Mouse (Mus musculus): ENCODE results near the gene Paxx. TPM values are rescaled to one million over a fixed set of nuclear protein-coding genes. Genes with fewer than 3 reads are reported as not detected.

Paxx gene
- polyA plus RNA-seq, 2 experiments: 7.3 to 7.9 TPM

DNA sequence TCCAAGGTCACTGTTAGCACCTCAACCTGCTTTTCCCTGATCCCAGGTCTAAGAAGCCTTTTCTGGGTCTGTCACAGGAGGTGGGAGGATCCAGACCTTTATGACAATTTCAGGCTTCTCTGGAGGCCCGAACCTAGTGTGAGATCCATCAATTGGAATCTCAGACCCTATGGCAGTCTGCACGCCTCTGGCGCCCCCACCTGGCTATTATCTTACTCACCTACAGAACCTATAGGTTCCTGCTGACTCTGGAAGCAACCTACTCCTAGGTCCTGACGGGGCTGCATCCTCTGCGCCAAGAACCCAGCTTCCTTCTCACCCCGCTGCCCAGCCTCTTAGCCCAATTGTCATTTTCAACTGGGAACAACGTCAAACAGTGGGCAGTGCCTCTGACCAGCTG is 22.1 kb upstream of the Paxx start:
- TF ChIP-seq EP300 (IDR thresholded peaks at IDR 0.05; ENCODE audit: low read depth) (no peak), CTCF (IDR thresholded peaks at IDR 0.05; ENCODE audit: low read depth) (peak; percentile 69)
- no peak overlapping the region for H3K27ac ChIP-seq
- H3K36me3 ChIP-seq (replicated peaks; ENCODE audit: control insufficient read depth, insufficient read depth, low read depth): no peaks in the 10 kb centered on the region
- no peak overlapping the region for H3K4me2 ChIP-seq (ENCODE audit: low read depth)
- no peak for ATAC-seq (ENCODE audit: insufficient read depth)
- no peaks in the 10 kb centered on the region for H3K9me3 ChIP-seq (ENCODE audit: control insufficient read depth, low read length)
- H3K27me3 ChIP-seq (ENCODE audit: control insufficient read depth, insufficient read depth, low read length): no peaks in the 10 kb centered on the region
- WGBS (ENCODE audit: insufficient replicate concordance): 13% methylated on average over 7 of the region's 7 CpGs
- DNase-seq (ENCODE audit: low read depth in 3 of 3, low spot score in 3 of 3): no peak
- peaks cover 0 to 15% of the 10 kb centered on the region in 2 experiments; a peak in 2 of 4 replicates for H3K4me1 ChIP-seq (replicated peaks; ENCODE audit: control insufficient read depth in 2 of 2, insufficient read depth in 2 of 2, low read length in 1 of 2)
- no peak overlapping the region for H3K9ac ChIP-seq (replicated peaks)
- no peak overlapping the region for H3K4me3 ChIP-seq (ENCODE audit: insufficient read depth in 1 of 2, low read depth in 2 of 2, low read length in 2 of 2)

DNA sequence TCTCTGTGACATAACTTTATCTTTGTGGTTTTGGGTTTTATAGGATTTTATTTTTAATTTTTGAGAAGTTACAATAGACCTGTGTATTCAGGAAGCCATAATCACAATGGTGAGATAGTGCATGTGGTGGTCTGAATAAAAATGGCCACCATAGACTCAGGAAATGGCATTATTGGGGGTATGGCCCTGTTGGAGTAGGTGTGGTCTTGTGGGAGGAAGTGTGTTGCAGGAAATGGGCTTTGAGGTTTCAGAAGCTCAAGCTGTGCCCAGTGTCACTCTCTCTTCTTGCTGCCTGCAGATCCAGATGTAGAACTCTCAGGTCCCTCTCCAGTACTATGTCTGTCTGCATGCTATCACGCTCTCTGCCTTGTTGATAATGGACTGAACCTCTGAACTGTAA is 19.6 kb upstream of the Paxx start:
- no peak for ATAC-seq (ENCODE audit: insufficient read depth)
- no peak overlapping the region for H3K4me3 ChIP-seq (ENCODE audit: insufficient read depth in 1 of 2, low read depth in 2 of 2, low read length in 2 of 2)
- 68% methylated on average over 1 of the region's 1 CpGs for WGBS (ENCODE audit: insufficient replicate concordance)

DNA sequence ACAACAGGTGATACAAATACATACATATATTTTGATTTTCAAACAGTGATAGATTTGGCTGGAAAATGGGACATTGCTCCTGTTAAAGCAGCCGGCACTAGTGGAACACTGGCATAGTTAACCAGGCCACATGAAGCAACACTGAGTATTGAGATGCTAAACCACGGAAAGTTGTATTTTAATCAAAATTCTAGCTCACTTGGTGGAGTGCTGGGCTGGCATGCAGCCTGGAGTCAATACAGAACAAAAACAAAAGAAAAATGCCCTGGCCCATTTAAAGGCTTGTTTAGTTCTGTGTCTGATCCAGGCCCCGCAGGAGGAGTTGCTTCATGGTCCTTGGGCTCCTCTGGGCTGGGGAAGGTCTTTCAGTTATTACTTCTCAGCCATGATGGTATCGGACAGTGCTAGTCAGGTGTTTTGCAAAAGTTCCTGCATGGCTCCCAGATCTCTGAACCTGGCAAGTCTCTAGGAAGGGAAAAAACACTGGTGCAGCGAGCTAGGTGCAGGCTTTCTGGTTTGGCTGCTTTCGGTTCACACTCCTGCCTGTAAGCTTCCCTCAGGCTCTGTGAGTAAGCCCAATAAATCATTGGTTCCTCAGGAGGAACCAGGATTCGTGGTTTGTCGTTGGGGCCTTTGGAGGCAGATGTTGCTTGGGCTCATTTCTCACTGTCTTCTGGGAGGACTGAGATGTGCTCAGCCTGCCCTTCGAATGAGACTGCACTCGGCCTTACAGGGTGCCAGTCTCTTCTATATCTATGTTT is 18.8 kb upstream of the Paxx start:
- WGBS (ENCODE audit: insufficient replicate concordance): 48% methylated on average over 10 of the region's 10 CpGs

More for the DNA sequence above, 19.6 kb upstream of the Paxx start:
- Histone ChIP-seq H3K4me2 (ENCODE audit: low read depth) (no peak overlapping the region), H3K36me3 (replicated peaks; ENCODE audit: control insufficient read depth, insufficient read depth, low read depth) (no peaks in the 10 kb centered on the region), H3K27ac (no peak overlapping the region), H3K9ac (replicated peaks) (no peak overlapping the region), H3K4me1 (replicated peaks; ENCODE audit: control insufficient read depth in 2 of 2, insufficient read depth in 2 of 2, low read length in 1 of 2) (peaks cover 0 to 2% of the 10 kb centered on the region in 2 experiments; a peak in 2 of 4 replicates), H3K9me3 (ENCODE audit: control insufficient read depth, low read length) (no peaks in the 10 kb centered on the region), H3K27me3 (ENCODE audit: control insufficient read depth, insufficient read depth, low read length) (no peaks in the 10 kb centered on the region)
- no peak for TF ChIP-seq CTCF (IDR thresholded peaks at IDR 0.05; ENCODE audit: low read depth)
- TF ChIP-seq EP300 (IDR thresholded peaks at IDR 0.05; ENCODE audit: low read depth): no peak
- DNase-seq (ENCODE audit: low read depth in 3 of 3, low spot score in 3 of 3): no peak

DNA sequence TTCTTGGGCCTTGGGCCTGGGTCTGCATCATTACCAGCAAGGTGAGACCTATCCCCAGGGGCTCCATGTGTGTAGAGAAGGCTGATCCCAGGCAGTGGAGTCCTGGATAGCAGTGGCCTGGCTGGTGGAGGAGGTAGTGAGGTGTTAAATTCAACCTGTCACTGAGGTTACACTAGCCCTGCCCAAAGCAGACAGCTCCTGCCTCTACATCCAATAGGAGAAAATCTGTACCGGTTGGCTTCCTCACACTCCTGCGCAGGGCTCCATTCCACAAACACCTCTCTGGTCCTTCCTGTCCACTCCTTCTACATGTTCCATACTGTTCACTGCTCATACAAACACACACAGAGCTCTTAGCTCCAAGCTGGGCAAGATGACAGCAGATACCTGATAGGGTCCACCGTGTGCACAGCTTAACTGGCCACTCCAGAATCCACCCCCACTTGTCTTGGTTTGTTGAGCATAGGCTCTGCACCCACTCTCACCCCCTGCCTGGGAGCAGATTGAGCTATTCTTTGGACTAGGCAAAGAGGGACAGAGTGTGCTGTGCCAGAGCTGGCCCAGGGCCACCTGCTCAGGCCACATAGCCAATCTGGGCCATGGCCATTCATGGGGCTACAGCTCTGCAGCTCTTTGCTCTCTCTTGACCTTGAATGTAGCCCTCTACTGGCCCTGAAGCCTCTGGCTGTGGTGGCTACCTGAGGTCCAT is 17.2 kb upstream of the Paxx start:
- no peak for DNase-seq (ENCODE audit: low read depth in 3 of 3, low spot score in 3 of 3)

More for the DNA sequence above, 18.8 kb upstream of the Paxx start:
- Histone ChIP-seq H3K4me2 (ENCODE audit: low read depth) (no peak overlapping the region), H3K4me1 (replicated peaks; ENCODE audit: control insufficient read depth in 2 of 2, insufficient read depth in 2 of 2, low read length in 1 of 2) (no peaks in the 10 kb centered on the region), H3K9ac (replicated peaks) (no peak overlapping the region), H3K4me3 (ENCODE audit: insufficient read depth in 1 of 2, low read depth in 2 of 2, low read length in 2 of 2) (no peak overlapping the region), H3K9me3 (ENCODE audit: control insufficient read depth, low read length) (no peaks in the 10 kb centered on the region), H3K27ac (no peak overlapping the region), H3K36me3 (replicated peaks; ENCODE audit: control insufficient read depth, insufficient read depth, low read depth) (no peaks in the 10 kb centered on the region), H3K27me3 (ENCODE audit: control insufficient read depth, insufficient read depth, low read length) (no peaks in the 10 kb centered on the region)
- no peak for ATAC-seq (ENCODE audit: insufficient read depth)
- DNase-seq (ENCODE audit: low read depth in 3 of 3, low spot score in 3 of 3): no peak
- TF ChIP-seq EP300 (IDR thresholded peaks at IDR 0.05; ENCODE audit: low read depth) (no peak), CTCF (IDR thresholded peaks at IDR 0.05; ENCODE audit: low read depth) (no peak)

DNA sequence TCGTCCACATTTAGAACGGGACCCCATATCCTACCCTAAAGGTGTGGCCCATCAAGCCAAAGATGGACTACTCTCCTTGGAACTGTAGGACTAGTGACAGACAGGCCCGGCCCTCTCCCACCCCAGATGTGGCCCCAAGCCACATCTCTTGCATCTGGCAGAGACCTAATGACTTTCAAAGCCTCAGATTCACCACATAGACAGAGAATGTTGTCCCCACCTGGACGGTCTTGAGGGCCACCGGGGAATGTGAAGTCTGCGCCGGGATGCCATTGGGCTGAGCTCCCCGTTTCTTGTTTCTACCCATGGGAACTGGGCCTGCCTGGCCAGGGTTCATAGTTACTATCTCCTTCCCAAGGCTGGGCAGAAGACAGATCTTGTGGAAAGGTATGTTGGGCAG is 16.6 kb upstream of the Paxx start:
- Histone ChIP-seq H3K27me3 (ENCODE audit: control insufficient read depth, insufficient read depth, low read length) (no peaks in the 10 kb centered on the region), H3K36me3 (replicated peaks; ENCODE audit: control insufficient read depth, insufficient read depth, low read depth) (no peaks in the 10 kb centered on the region), H3K9me3 (ENCODE audit: control insufficient read depth, low read length) (no peaks in the 10 kb centered on the region), H3K4me2 (ENCODE audit: low read depth) (no peak overlapping the region), H3K4me3 (ENCODE audit: insufficient read depth in 1 of 2, low read depth in 2 of 2, low read length in 2 of 2) (no peak overlapping the region), H3K9ac (replicated peaks) (no peak overlapping the region), H3K4me1 (replicated peaks; ENCODE audit: control insufficient read depth in 2 of 2, insufficient read depth in 2 of 2, low read length in 1 of 2) (no peaks in the 10 kb centered on the region), H3K27ac (no peak overlapping the region)
- no peak for DNase-seq (ENCODE audit: low read depth in 3 of 3, low spot score in 3 of 3)
- TF ChIP-seq CTCF (IDR thresholded peaks at IDR 0.05; ENCODE audit: low read depth) (no peak), EP300 (IDR thresholded peaks at IDR 0.05; ENCODE audit: low read depth) (no peak)
- ATAC-seq (ENCODE audit: insufficient read depth): no peak
- 72% methylated on average over 8 of the region's 8 CpGs for WGBS (ENCODE audit: insufficient replicate concordance)

More for the DNA sequence above, 17.2 kb upstream of the Paxx start:
- Histone ChIP-seq H3K4me2 (ENCODE audit: low read depth) (no peak overlapping the region), H3K27me3 (ENCODE audit: control insufficient read depth, insufficient read depth, low read length) (no peaks in the 10 kb centered on the region), H3K36me3 (replicated peaks; ENCODE audit: control insufficient read depth, insufficient read depth, low read depth) (no peaks in the 10 kb centered on the region), H3K4me1 (replicated peaks; ENCODE audit: control insufficient read depth in 2 of 2, insufficient read depth in 2 of 2, low read length in 1 of 2) (no peaks in the 10 kb centered on the region), H3K9ac (replicated peaks) (no peak overlapping the region), H3K27ac (no peak overlapping the region), H3K9me3 (ENCODE audit: control insufficient read depth, low read length) (no peaks in the 10 kb centered on the region), H3K4me3 (ENCODE audit: insufficient read depth in 1 of 2, low read depth in 2 of 2, low read length in 2 of 2) (no peak overlapping the region)
- no peak for ATAC-seq (ENCODE audit: insufficient read depth)
- WGBS (ENCODE audit: insufficient replicate concordance): 77% methylated on average over 3 of the region's 3 CpGs
- TF ChIP-seq EP300 (IDR thresholded peaks at IDR 0.05; ENCODE audit: low read depth): no peak
- no peak for TF ChIP-seq CTCF (IDR thresholded peaks at IDR 0.05; ENCODE audit: low read depth)

All from liver, embryonic 14.5 days (tissue).